Mouse (Mus musculus): ENCODE measurements around the gene Sfxn5.

DNA sequence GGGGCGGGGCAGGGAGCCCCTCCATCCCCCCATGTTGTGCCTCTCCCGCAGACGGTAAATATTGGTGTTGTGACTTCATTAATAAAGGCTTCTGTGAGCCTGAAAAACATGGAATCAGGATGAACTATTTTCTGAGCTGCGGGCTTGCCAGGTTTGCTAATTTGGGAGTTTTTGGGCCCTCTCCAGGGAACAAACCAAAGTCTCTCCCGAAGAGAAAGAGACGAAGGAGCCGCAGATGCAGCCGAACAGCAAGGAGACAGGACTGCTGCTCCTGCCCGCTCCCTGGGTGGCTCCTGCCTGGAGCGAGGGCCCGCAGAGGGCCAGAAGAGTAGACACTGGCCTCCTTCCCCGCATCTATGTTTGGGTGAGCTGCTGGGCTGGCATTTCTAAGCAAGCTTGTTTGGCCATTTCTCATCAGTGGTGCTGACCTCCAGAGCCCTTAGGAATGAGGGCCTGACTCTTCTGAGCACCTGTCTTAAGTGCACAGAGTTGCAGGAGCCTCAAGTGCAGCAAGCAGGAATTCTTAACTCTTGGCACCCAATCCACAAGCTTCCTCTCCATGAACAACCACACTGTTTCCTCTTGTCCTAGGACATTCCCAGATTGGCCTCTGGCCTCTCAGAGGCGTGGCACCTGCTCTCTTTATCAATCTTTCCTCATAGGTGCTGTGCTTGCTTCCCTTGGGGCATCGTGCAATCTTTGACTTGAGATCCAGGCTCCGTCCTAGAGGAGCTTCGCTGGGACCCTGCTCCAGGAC lies 126.9 kb downstream of the Sfxn5 start:
- TF ChIP-seq CTCF (IDR thresholded peaks at IDR 0.05; ENCODE audit: control insufficient read depth, insufficient read depth, low read length) (no peak), POLR2A (IDR thresholded peaks at IDR 0.05; ENCODE audit: borderline replicate concordance, control insufficient read depth, low read depth, low read length) (no peak)

Data from bone marrow, adult 2 months (tissue).